Mouse (Mus musculus) lung, adult 2 months (tissue): ENCODE data around the gene Cryaa. TPM values are rescaled to one million over a fixed set of nuclear protein-coding genes. Genes with fewer than 3 reads are reported as not detected.

ENCODE experiments used
- DNase-seq: peaks from one replicate; pipeline ENCODE4 v3.0.0; 2022
- H3K4me1 ChIP-seq: fragments of 200-500 bp; 2 replicates; pipeline ENCODE4 v1.6.1; 2011; ENCODE audit warnings: low read length; ENCODE audit not compliant: control insufficient read depth, insufficient read depth
- H3K4me3 ChIP-seq: fragments of 200-500 bp; replicated peaks from 2 replicates; pipeline ENCODE3; 2011; ENCODE audit warnings: low read depth, mild to moderate bottlenecking, control low read depth, low read length; ENCODE audit errors: extremely low read depth
- CTCF ChIP-seq: fragments of 200-500 bp; IDR thresholded peaks from 2 replicates; pipeline ENCODE4 v1.5.1; 2011; ENCODE audit warnings: mild to moderate bottlenecking, low read length, control low read depth; ENCODE audit not compliant: insufficient read depth
- POLR2A ChIP-seq: fragments of 200-500 bp; IDR thresholded peaks from 2 replicates; pipeline ENCODE4 v1.6.1; 2011; ENCODE audit warnings: low read depth, mild to moderate bottlenecking, control low read depth, low read length, borderline replicate concordance; ENCODE audit errors: extremely low read depth
- WGBS: fragments of 180-500 bp; shearing (Covaris S2); methylation state at CpG from one replicate; pipeline ENCODE4 v1.1.7; 2018; 5-methylcytosine and 5-hydroxymethylcytosine counted together
- polyA plus RNA-seq: library from polyadenylated mRNA; depleted of rRNA; stranded (reverse); fragments of >200 nt; gene quantifications from 2 replicates; pipeline ENCODE4 v1.2.3, GENCODE M21; 2012; rRNA removed

Gene Cryaa
- polyA plus RNA-seq: 2.5 and 2.9 TPM in 2 replicates

DNA sequence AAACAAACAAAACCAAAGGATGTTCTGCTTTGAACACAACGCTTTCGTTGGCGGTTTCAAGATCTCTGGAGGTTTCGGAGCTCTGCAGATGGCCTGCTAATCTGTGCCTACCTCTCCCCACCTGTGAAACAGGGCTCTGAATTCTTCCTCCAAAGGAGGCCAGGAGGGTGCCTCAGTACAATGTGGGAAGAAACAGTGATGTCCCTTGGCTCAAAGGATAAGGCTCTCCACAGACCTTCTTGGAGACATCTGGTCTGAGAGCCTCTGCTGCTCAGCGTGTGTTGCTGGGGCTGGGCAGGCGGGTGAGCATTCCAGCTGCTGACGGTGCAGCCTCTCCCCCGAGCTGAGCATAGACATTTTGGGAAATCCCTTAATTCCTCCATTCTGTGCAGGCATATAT lies at the start of gene Cryaa:
Gene Cryaa, plus strand, starts transcription at position 301 of the 400 bp plus-strand sequence.
- TF ChIP-seq POLR2A (no peak), CTCF (no peak)
- WGBS: 72% methylated on average over 8 of the region's 8 CpGs
- H3K4me1 ChIP-seq: no peaks in the 10 kb centered on the region

GRCm38 (mm10) chr17:31627961-31628360 lies 49.6 kb upstream of the Cryaa start:
- Histone ChIP-seq H3K4me3 (no peak overlapping the region), H3K4me1 (no peaks in the 10 kb centered on the region)
- no peak for TF ChIP-seq POLR2A
- TF ChIP-seq CTCF: no peak
- DNase-seq: no peak
- WGBS: 92% methylated on average over 2 of the region's 2 CpGs

More for the DNA sequence above, at the start of gene Cryaa:
- H3K4me3 ChIP-seq: no peak within 1 kb of the TSS
- no peak for DNase-seq

GRCm38 (mm10) chr17:31631081-31631800 lies 46.4 kb upstream of the Cryaa start:
- Histone ChIP-seq H3K4me1 (no peaks in the 10 kb centered on the region; the same call in 1 of the 2 replicates), H3K4me3 (no peak overlapping the region)
- no peak for DNase-seq
- TF ChIP-seq POLR2A (no peak), CTCF (no peak)
- 77% methylated on average over 10 of the region's 10 CpGs for WGBS

DNA sequence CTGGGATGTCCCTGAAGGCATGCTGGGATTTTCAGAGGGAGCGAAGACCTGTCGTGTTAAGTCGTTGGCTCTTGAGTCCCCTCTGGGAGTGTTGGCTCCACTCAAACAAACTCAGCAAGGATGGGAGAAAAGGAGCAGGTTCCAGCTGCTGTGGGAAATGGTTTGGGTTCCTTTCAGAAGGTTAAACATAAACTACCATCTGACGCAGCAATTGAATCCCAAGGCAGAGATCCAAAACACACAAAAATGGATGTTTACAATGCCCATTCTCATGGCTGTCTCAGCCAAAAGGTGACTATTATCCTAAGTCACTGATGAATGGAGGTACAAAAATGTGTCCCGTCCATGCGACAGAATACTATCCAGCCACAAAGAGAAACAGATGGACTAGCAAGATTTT lies 44.6 kb upstream of the Cryaa start:
- no peak overlapping the region for H3K4me3 ChIP-seq
- TF ChIP-seq POLR2A (no peak), CTCF (no peak)
- 57% methylated on average over 6 of the region's 6 CpGs for WGBS
- peaks cover 4% of the 10 kb centered on the region for H3K4me1 ChIP-seq
- no peak for DNase-seq

- Histone ChIP-seq H3K4me1 (peaks cover 4% of the 10 kb centered on the region), H3K4me3 (no peak overlapping the region)
- TF ChIP-seq CTCF: no peak
- TF ChIP-seq POLR2A: no peak
- DNase-seq: no peak
- 80% methylated on average over 5 of the region's 5 CpGs for WGBS
Measured at GRCm38 (mm10) chr17:31634896-31635295, 42.7 kb upstream of the Cryaa start.

- peaks cover 4% of the 10 kb centered on the region for H3K4me1 ChIP-seq
- 50% methylated on average over 11 of the region's 11 CpGs for WGBS
- no peak overlapping the region for H3K4me3 ChIP-seq
- no peak for TF ChIP-seq POLR2A
- TF ChIP-seq CTCF: no peak
- DNase-seq: no peak
Measured at GRCm38 (mm10) chr17:31635781-31636180, 41.8 kb upstream of the Cryaa start.

GRCm38 (mm10) chr17:31636277-31636941 lies 41.2 kb upstream of the Cryaa start:
- DNase-seq: peak; percentile 26
- 6% methylated on average over 45 of the region's 45 CpGs for WGBS
- peaks cover 4% of the 10 kb centered on the region for H3K4me1 ChIP-seq
- H3K4me3 ChIP-seq: peak overlapping the region; percentile 58
- TF ChIP-seq POLR2A: no peak
- TF ChIP-seq CTCF: no peak

- TF ChIP-seq CTCF (no peak), POLR2A (peak; percentile 62; the same call in 1 of the 2 replicates)
- H3K4me1 ChIP-seq: peaks cover 4% of the 10 kb centered on the region
- WGBS: 4% methylated on average over 57 of the region's 61 CpGs
- peak; percentile 73 for DNase-seq
- H3K4me3 ChIP-seq: peak within 1 kb of the TSS; percentile 58
Measured at GRCm38 (mm10) chr17:31636942-31637811, 40.4 kb upstream of the Cryaa start, which contains the start of gene Cbs. Gene Cbs (minus strand): TSS chr17:31637238.
